Mouse (Mus musculus): Measurements from ENCODE around the gene Catsperz. TPM values are rescaled to one million over a fixed set of nuclear protein-coding genes. Genes with fewer than 3 reads are reported as not detected.

Gene Catsperz
- polyA plus RNA-seq, 2 experiments, result 5.4 to 5.6 TPM

DNA sequence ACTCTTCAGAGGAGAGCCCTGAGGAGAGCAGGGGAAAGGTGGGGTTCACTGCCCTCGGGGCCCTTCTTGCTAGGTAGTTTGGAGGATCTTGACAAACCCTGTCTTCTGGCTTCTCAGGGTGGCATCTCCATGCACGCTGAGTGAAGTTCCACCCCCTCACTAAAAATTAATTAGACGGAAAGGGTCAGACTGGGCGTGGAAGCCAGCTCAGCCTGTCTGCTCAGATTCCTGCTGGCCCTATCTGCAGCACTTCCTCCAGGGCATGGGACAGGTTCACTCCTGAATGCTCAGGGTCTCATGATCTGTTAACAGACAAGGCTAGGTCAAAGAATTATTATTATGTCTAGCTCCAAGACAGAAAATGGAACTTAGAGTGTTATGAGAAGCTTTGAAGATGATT, 32.7 kb downstream of the Catsperz start:
- Histone ChIP-seq H3K9me3 (ENCODE audit: control insufficient read depth, low read length) (no peaks in the 10 kb centered on the region), H3K27me3 (ENCODE audit: control insufficient read depth, insufficient read depth, low read length) (no peaks in the 10 kb centered on the region), H3K4me3 (replicated peaks; ENCODE audit: low read length) (no peak overlapping the region), H3K4me1 (ENCODE audit: control insufficient read depth, insufficient read depth, low read length) (no peaks in the 10 kb centered on the region), H3K9ac (ENCODE audit: low read depth, low read length, severe bottlenecking) (no peak overlapping the region), H3K4me2 (replicated peaks; ENCODE audit: low read depth, low read length, severe bottlenecking) (no peak overlapping the region), H3K27ac (replicated peaks; ENCODE audit: low read depth, low read length) (no peak overlapping the region), H3K36me3 (ENCODE audit: control insufficient read depth, insufficient read depth, low read length) (no peaks in the 10 kb centered on the region)
- ATAC-seq (ENCODE audit: low FRiP score, low read depth) (no peak), DNase-seq (ENCODE audit: low spot score) (no peak)
- 56% methylated on average over 4 of the region's 4 CpGs for WGBS
- no peak for TF ChIP-seq POLR2A (IDR thresholded peaks at IDR 0.05; ENCODE audit: borderline replicate concordance, extremely low read depth, insufficient read depth, insufficient read length)

- no peak overlapping the region for H3K27ac ChIP-seq (replicated peaks; ENCODE audit: low read depth, low read length)
- no peak overlapping the region for H3K9ac ChIP-seq (ENCODE audit: low read depth, low read length, severe bottlenecking)
- no peaks in the 10 kb centered on the region for H3K4me1 ChIP-seq (ENCODE audit: control insufficient read depth, insufficient read depth, low read length)
- ATAC-seq (ENCODE audit: low FRiP score, low read depth) (no peak), DNase-seq (ENCODE audit: low spot score) (no peak)
- TF ChIP-seq POLR2A (IDR thresholded peaks at IDR 0.05; ENCODE audit: borderline replicate concordance, extremely low read depth, insufficient read depth, insufficient read length), result no peak
- H3K27me3 ChIP-seq (ENCODE audit: control insufficient read depth, insufficient read depth, low read length), result no peaks in the 10 kb centered on the region
- no peak overlapping the region for H3K4me3 ChIP-seq (replicated peaks; ENCODE audit: low read length)
- H3K36me3 ChIP-seq (ENCODE audit: control insufficient read depth, insufficient read depth, low read length), result no peaks in the 10 kb centered on the region
- H3K4me2 ChIP-seq (replicated peaks; ENCODE audit: low read depth, low read length, severe bottlenecking), result no peak overlapping the region
- H3K9me3 ChIP-seq (ENCODE audit: control insufficient read depth, low read length), result peaks cover 4% of the 10 kb centered on the region; the same call in 1 of the 2 replicates
- WGBS, result 86% methylated on average over 4 of the region's 4 CpGs
These were observed 47.2 kb downstream of the Catsperz start for GRCm38 (mm10) chr19:6877965-6878364.

- Histone ChIP-seq H3K4me3 (replicated peaks; ENCODE audit: low read length) (no peak overlapping the region), H3K27ac (replicated peaks; ENCODE audit: low read depth, low read length) (no peak overlapping the region), H3K27me3 (ENCODE audit: control insufficient read depth, insufficient read depth, low read length) (no peaks in the 10 kb centered on the region), H3K4me1 (ENCODE audit: control insufficient read depth, insufficient read depth, low read length) (no peaks in the 10 kb centered on the region), H3K4me2 (replicated peaks; ENCODE audit: low read depth, low read length, severe bottlenecking) (no peak overlapping the region), H3K9me3 (ENCODE audit: control insufficient read depth, low read length) (peaks cover 4% of the 10 kb centered on the region; the same call in 1 of the 2 replicates), H3K9ac (ENCODE audit: low read depth, low read length, severe bottlenecking) (no peak overlapping the region), H3K36me3 (ENCODE audit: control insufficient read depth, insufficient read depth, low read length) (no peaks in the 10 kb centered on the region)
- DNase-seq (ENCODE audit: low spot score) (no peak), ATAC-seq (ENCODE audit: low FRiP score, low read depth) (no peak)
- no peak for TF ChIP-seq POLR2A (IDR thresholded peaks at IDR 0.05; ENCODE audit: borderline replicate concordance, extremely low read depth, insufficient read depth, insufficient read length)
These were observed 48.4 kb downstream of the Catsperz start for GRCm38 (mm10) chr19:6876799-6877198.

DNA sequence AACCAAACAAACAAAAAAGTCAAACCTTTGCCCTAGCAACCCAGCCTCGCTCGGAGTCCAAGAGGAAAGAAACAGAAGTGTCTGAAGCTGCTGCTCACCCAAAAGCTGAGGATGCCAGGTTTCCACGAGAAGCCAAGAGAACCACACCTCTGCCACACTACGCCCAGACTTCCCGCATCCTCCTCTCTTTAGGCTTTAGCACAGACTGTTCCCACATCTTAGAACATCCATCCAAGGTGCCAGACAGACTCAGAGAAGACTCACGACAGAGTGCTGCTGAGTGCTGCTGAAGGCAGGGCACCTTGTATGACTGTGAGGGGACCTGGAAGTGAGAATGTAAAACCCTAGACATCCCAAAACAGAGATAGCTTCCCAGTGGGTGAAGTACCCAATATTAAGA, 49.3 kb downstream of the Catsperz start:
- Histone ChIP-seq H3K27ac (replicated peaks; ENCODE audit: low read depth, low read length) (no peak overlapping the region), H3K9me3 (ENCODE audit: control insufficient read depth, low read length) (peaks cover 4% of the 10 kb centered on the region; the same call in 1 of the 2 replicates), H3K9ac (ENCODE audit: low read depth, low read length, severe bottlenecking) (no peak overlapping the region), H3K36me3 (ENCODE audit: control insufficient read depth, insufficient read depth, low read length) (no peaks in the 10 kb centered on the region), H3K27me3 (ENCODE audit: control insufficient read depth, insufficient read depth, low read length) (no peaks in the 10 kb centered on the region), H3K4me2 (replicated peaks; ENCODE audit: low read depth, low read length, severe bottlenecking) (no peak overlapping the region), H3K4me3 (replicated peaks; ENCODE audit: low read length) (no peak overlapping the region), H3K4me1 (ENCODE audit: control insufficient read depth, insufficient read depth, low read length) (no peaks in the 10 kb centered on the region)
- ATAC-seq (ENCODE audit: low FRiP score, low read depth), result no peak
- 84% methylated on average over 6 of the region's 6 CpGs for WGBS
- TF ChIP-seq POLR2A (IDR thresholded peaks at IDR 0.05; ENCODE audit: borderline replicate concordance, extremely low read depth, insufficient read depth, insufficient read length), result no peak
- no peak for DNase-seq (ENCODE audit: low spot score)

DNA sequence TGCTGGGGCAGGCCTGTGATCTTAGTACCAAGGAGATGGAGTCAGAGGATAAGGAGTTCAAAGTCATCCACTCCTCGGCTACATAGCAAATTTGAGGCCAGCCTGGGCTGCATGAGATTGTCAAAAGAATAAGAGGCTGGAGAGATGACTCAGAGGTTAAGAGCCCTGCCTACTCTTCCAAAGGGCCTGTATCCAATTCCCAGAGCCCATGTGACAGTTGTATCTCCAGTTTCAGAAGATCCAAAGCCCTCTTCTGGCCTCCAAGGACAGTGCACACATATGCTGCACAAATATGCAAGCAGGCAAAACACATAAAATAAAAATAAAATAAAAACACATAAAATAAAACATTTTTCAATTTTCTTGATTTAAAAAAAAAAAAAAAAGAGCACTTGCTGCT, 50.9 kb downstream of the Catsperz start:
- no peak overlapping the region for H3K4me2 ChIP-seq (replicated peaks; ENCODE audit: low read depth, low read length, severe bottlenecking)
- H3K27me3 ChIP-seq (ENCODE audit: control insufficient read depth, insufficient read depth, low read length), result no peaks in the 10 kb centered on the region
- no peak overlapping the region for H3K27ac ChIP-seq (replicated peaks; ENCODE audit: low read depth, low read length)
- ATAC-seq (ENCODE audit: low FRiP score, low read depth) (no peak), DNase-seq (ENCODE audit: low spot score) (no peak)
- H3K4me3 ChIP-seq (replicated peaks; ENCODE audit: low read length), result no peak overlapping the region
- 71% methylated on average over 1 of the region's 1 CpGs for WGBS
- no peak overlapping the region for H3K9ac ChIP-seq (ENCODE audit: low read depth, low read length, severe bottlenecking)
- TF ChIP-seq POLR2A (IDR thresholded peaks at IDR 0.05; ENCODE audit: borderline replicate concordance, extremely low read depth, insufficient read depth, insufficient read length), result no peak
- H3K36me3 ChIP-seq (ENCODE audit: control insufficient read depth, insufficient read depth, low read length), result no peaks in the 10 kb centered on the region
- no peaks in the 10 kb centered on the region for H3K9me3 ChIP-seq (ENCODE audit: control insufficient read depth, low read length)
- H3K4me1 ChIP-seq (ENCODE audit: control insufficient read depth, insufficient read depth, low read length), result no peaks in the 10 kb centered on the region

- 78% methylated on average over 3 of the region's 3 CpGs for WGBS
- no peak for ATAC-seq (ENCODE audit: low FRiP score, low read depth)
- H3K4me3 ChIP-seq (replicated peaks; ENCODE audit: low read length), result no peak overlapping the region
- no peaks in the 10 kb centered on the region for H3K4me1 ChIP-seq (ENCODE audit: control insufficient read depth, insufficient read depth, low read length)
- H3K9me3 ChIP-seq (ENCODE audit: control insufficient read depth, low read length), result no peaks in the 10 kb centered on the region
- no peak overlapping the region for H3K9ac ChIP-seq (ENCODE audit: low read depth, low read length, severe bottlenecking)
- H3K36me3 ChIP-seq (ENCODE audit: control insufficient read depth, insufficient read depth, low read length), result no peaks in the 10 kb centered on the region
- no peak for TF ChIP-seq POLR2A (IDR thresholded peaks at IDR 0.05; ENCODE audit: borderline replicate concordance, extremely low read depth, insufficient read depth, insufficient read length)
- no peak for DNase-seq (ENCODE audit: low spot score)
- H3K27me3 ChIP-seq (ENCODE audit: control insufficient read depth, insufficient read depth, low read length), result no peaks in the 10 kb centered on the region
- H3K4me2 ChIP-seq (replicated peaks; ENCODE audit: low read depth, low read length, severe bottlenecking), result no peak overlapping the region
- H3K27ac ChIP-seq (replicated peaks; ENCODE audit: low read depth, low read length), result no peak overlapping the region
These were observed 52.5 kb downstream of the Catsperz start for GRCm38 (mm10) chr19:6872701-6873100.

Small RNA genes within 50 kb of the gene (microRNA-seq; reads per million reads assigned to microRNA genes)
- gene Mir6990, result 1.1 reads per million

Other genes starting within 250 kb of the Catsperz start
- 19.4 and 22.9 TPM in 2 replicates for gene Rps6ka4, start 84.7 kb downstream of the Catsperz start, polyA plus RNA-seq (2012; rRNA removed)
- 25.2 and 27.4 TPM in 2 replicates for gene Rps6ka4, start 84.7 kb downstream of the Catsperz start, polyA plus RNA-seq (2014; fragmentation: Nextera tagmentation; extraction: Ambion mirVana)
- gene Ccdc88b, start 67.2 kb downstream of the Catsperz start, polyA plus RNA-seq (2012; rRNA removed), result 1.8 and 2.2 TPM in 2 replicates
- gene Ccdc88b, start 67.2 kb downstream of the Catsperz start, polyA plus RNA-seq (2014; fragmentation: Nextera tagmentation; extraction: Ambion mirVana), result 0.69 and 0.75 TPM in 2 replicates
- gene Trmt112, start 15.7 kb downstream of the Catsperz start, polyA plus RNA-seq (2012; rRNA removed), result 163 and 164 TPM in 2 replicates
- 163 and 167 TPM in 2 replicates for gene Trmt112, start 15.7 kb downstream of the Catsperz start, polyA plus RNA-seq (2014; fragmentation: Nextera tagmentation; extraction: Ambion mirVana)
- 145 and 173 TPM in 2 replicates for gene Prdx5, start 15.3 kb downstream of the Catsperz start, polyA plus RNA-seq (2012; rRNA removed)
- gene Prdx5, start 15.3 kb downstream of the Catsperz start, polyA plus RNA-seq (2014; fragmentation: Nextera tagmentation; extraction: Ambion mirVana), result 245 and 269 TPM in 2 replicates
- 20.3 and 25.5 TPM in 2 replicates for gene Esrra, start 3.6 kb downstream of the Catsperz start, polyA plus RNA-seq (2012; rRNA removed)
- 3.4 and 5.1 TPM in 2 replicates for gene Esrra, start 3.6 kb downstream of the Catsperz start, polyA plus RNA-seq (2014; fragmentation: Nextera tagmentation; extraction: Ambion mirVana)
- 0.91 and 1.1 TPM in 2 replicates for gene Kcnk4, start 9.1 kb upstream of the Catsperz start, polyA plus RNA-seq (2012; rRNA removed)
- gene Kcnk4, start 9.1 kb upstream of the Catsperz start, polyA plus RNA-seq (2014; fragmentation: Nextera tagmentation; extraction: Ambion mirVana), result 1.1 TPM in 2 replicates
- gene Bad, start 16.5 kb upstream of the Catsperz start, polyA plus RNA-seq (2012; rRNA removed), result 75.1 and 76.5 TPM in 2 replicates
- gene Bad, start 16.5 kb upstream of the Catsperz start, polyA plus RNA-seq (2014; fragmentation: Nextera tagmentation; extraction: Ambion mirVana), result 77.5 and 80.8 TPM in 2 replicates
- gene Gpr137, start 17.1 kb upstream of the Catsperz start, polyA plus RNA-seq (2012; rRNA removed), result 56.8 and 72.3 TPM in 2 replicates
- 28.5 and 31.8 TPM in 2 replicates for gene Gpr137, start 17.1 kb upstream of the Catsperz start, polyA plus RNA-seq (2014; fragmentation: Nextera tagmentation; extraction: Ambion mirVana)
- 277 and 304 TPM in 2 replicates for gene Ppp1r14b, start 49.6 kb upstream of the Catsperz start, polyA plus RNA-seq (2012; rRNA removed)
- 249 and 282 TPM in 2 replicates for gene Ppp1r14b, start 49.6 kb upstream of the Catsperz start, polyA plus RNA-seq (2014; fragmentation: Nextera tagmentation; extraction: Ambion mirVana)
- 80.6 and 102 TPM in 2 replicates for gene Plcb3, start 51.1 kb upstream of the Catsperz start, polyA plus RNA-seq (2012; rRNA removed)
- gene Plcb3, start 51.1 kb upstream of the Catsperz start, polyA plus RNA-seq (2014; fragmentation: Nextera tagmentation; extraction: Ambion mirVana), result 36.6 and 42.4 TPM in 2 replicates
- 39.9 and 73.3 TPM in 2 replicates for gene Fkbp2, start 55.1 kb upstream of the Catsperz start, polyA plus RNA-seq (2012; rRNA removed)
- 71.5 and 80.5 TPM in 2 replicates for gene Fkbp2, start 55.1 kb upstream of the Catsperz start, polyA plus RNA-seq (2014; fragmentation: Nextera tagmentation; extraction: Ambion mirVana)
- 46.7 and 55.7 TPM in 2 replicates for gene Vegfb, start 62.3 kb upstream of the Catsperz start, polyA plus RNA-seq (2012; rRNA removed)
- 44.9 and 54.5 TPM in 2 replicates for gene Vegfb, start 62.3 kb upstream of the Catsperz start, polyA plus RNA-seq (2014; fragmentation: Nextera tagmentation; extraction: Ambion mirVana)
- gene Dnajc4, start 67.2 kb upstream of the Catsperz start, polyA plus RNA-seq (2012; rRNA removed), result 32.4 and 38.0 TPM in 2 replicates
- 24.4 and 26.8 TPM in 2 replicates for gene Dnajc4, start 67.2 kb upstream of the Catsperz start, polyA plus RNA-seq (2014; fragmentation: Nextera tagmentation; extraction: Ambion mirVana)
- gene Nudt22, start 70.7 kb upstream of the Catsperz start, polyA plus RNA-seq (2012; rRNA removed), result 22.1 and 27.7 TPM in 2 replicates
- 21.5 and 21.9 TPM in 2 replicates for gene Nudt22, start 70.7 kb upstream of the Catsperz start, polyA plus RNA-seq (2014; fragmentation: Nextera tagmentation; extraction: Ambion mirVana)
- gene Trpt1, start 70.8 kb upstream of the Catsperz start, polyA plus RNA-seq (2012; rRNA removed), result 15.1 and 19.9 TPM in 2 replicates
- 10.7 and 12.0 TPM in 2 replicates for gene Trpt1, start 70.8 kb upstream of the Catsperz start, polyA plus RNA-seq (2014; fragmentation: Nextera tagmentation; extraction: Ambion mirVana)
- 10.1 and 13.1 TPM in 2 replicates for gene Fermt3, start 94.1 kb upstream of the Catsperz start, polyA plus RNA-seq (2012; rRNA removed)
- 10.2 and 10.8 TPM in 2 replicates for gene Fermt3, start 94.1 kb upstream of the Catsperz start, polyA plus RNA-seq (2014; fragmentation: Nextera tagmentation; extraction: Ambion mirVana)
- 124 and 170 TPM in 2 replicates for gene Stip1, start 114.6 kb upstream of the Catsperz start, polyA plus RNA-seq (2012; rRNA removed)
- gene Stip1, start 114.6 kb upstream of the Catsperz start, polyA plus RNA-seq (2014; fragmentation: Nextera tagmentation; extraction: Ambion mirVana), result 200 and 205 TPM in 2 replicates
- gene Macrod1, start 131.4 kb upstream of the Catsperz start, polyA plus RNA-seq (2012; rRNA removed), result 24.6 and 27.4 TPM in 2 replicates
- gene Macrod1, start 131.4 kb upstream of the Catsperz start, polyA plus RNA-seq (2014; fragmentation: Nextera tagmentation; extraction: Ambion mirVana), result 16.6 and 19.7 TPM in 2 replicates
- 2.2 and 3.2 TPM in 2 replicates for gene Flrt1, start 180.3 kb upstream of the Catsperz start, polyA plus RNA-seq (2012; rRNA removed)
- gene Flrt1, start 180.3 kb upstream of the Catsperz start, polyA plus RNA-seq (2014; fragmentation: Nextera tagmentation; extraction: Ambion mirVana), result 8.5 and 9.6 TPM in 2 replicates

Measured in limb, embryonic 14.5 days (tissue).